Mouse (Mus musculus) stomach, postnatal 0 days (tissue): ENCODE results near the gene Trub2. TPM values are rescaled to one million over a fixed set of nuclear protein-coding genes. Genes with fewer than 3 reads are reported as not detected.
"Not testable (repeated sequence)": the region's sequence is repeated elsewhere in the genome, so short reads cannot be mapped to it uniquely, and the experiment has no call there.

ENCODE experiments used
- ATAC-seq: fragments of 200-750 bp; cut with Nextera tagmentation; 2 replicates; pipeline ENCODE4 v1.8.0; 2017; ENCODE audit not compliant: low FRiP score, low TSS enrichment
- DNase-seq: peaks from one replicate; pipeline ENCODE4 v3.0.0-alpha.2; 2016; ENCODE audit warnings: low spot score
- H3K27ac ChIP-seq: fragments of 300-500 bp; sonication (generic); replicated peaks from 2 replicates; pipeline ENCODE4 v1.5.1; 2014; ENCODE audit warnings: mild to moderate bottlenecking, control low read depth
- H3K27me3 ChIP-seq: fragments of 300-500 bp; sonication (generic); 2 replicates; pipeline ENCODE4 v1.6.1; 2014; ENCODE audit warnings: low read length; ENCODE audit not compliant: control insufficient read depth, insufficient read depth
- H3K36me3 ChIP-seq: fragments of 300-500 bp; sonication (generic); 2 replicates; pipeline ENCODE4 v1.6.1; 2014; ENCODE audit warnings: low read length, mixed read lengths; ENCODE audit not compliant: control insufficient read depth, insufficient read depth
- H3K4me1 ChIP-seq: fragments of 300-500 bp; sonication (generic); replicated peaks from 2 replicates; pipeline ENCODE4 v1.6.1; 2014; ENCODE audit warnings: antibody characterized with exemption; ENCODE audit not compliant: control insufficient read depth, insufficient read depth
- H3K4me2 ChIP-seq: fragments of 300-500 bp; sonication (generic); replicated peaks from 2 replicates; pipeline ENCODE4 v1.6.1; 2014; ENCODE audit warnings: low read depth, mild to moderate bottlenecking, control low read depth, moderate library complexity
- H3K4me3 ChIP-seq: fragments of 300-500 bp; sonication (generic); 2 replicates; pipeline ENCODE4 v1.5.1; 2014; ENCODE audit warnings: low read depth, low read length, control low read depth
- H3K9ac ChIP-seq: fragments of 300-500 bp; sonication (generic); 2 replicates; pipeline ENCODE4 v1.6.1; 2014; ENCODE audit warnings: mild to moderate bottlenecking, low read length, control low read depth, mixed read lengths
- H3K9me3 ChIP-seq: fragments of 300-500 bp; sonication (generic); 2 replicates; pipeline ENCODE4 v1.6.1; 2016; ENCODE audit warnings: low read length; ENCODE audit not compliant: control insufficient read depth
- CTCF ChIP-seq: IDR thresholded peaks from 2 replicates; pipeline ENCODE4 v1.5.1; 2016; ENCODE audit warnings: antibody characterized with exemption, low read depth, mild to moderate bottlenecking, moderate library complexity
- EP300 ChIP-seq: optimal IDR thresholded peaks from 2 replicates; pipeline ENCODE3; 2016; ENCODE audit warnings: antibody characterized with exemption
- WGBS: fragments of 180-500 bp; shearing (Covaris S2); extraction: QIAGEN DNeasy Blood & Tissue Kit; methylation state at CpG from one replicate; pipeline ENCODE4 v1.1.7; 2014; 5-methylcytosine and 5-hydroxymethylcytosine counted together
- polyA plus RNA-seq: library from polyadenylated mRNA; unstranded; fragments of >200 nt; fragmentation: Nextera tagmentation; extraction: Ambion mirVana; gene quantifications from 2 replicates; pipeline ENCODE4 v1.2.1, GENCODE M21; 2015

Trub2 gene
- polyA plus RNA-seq, 1 experiment from 2014 or later: 14.7 TPM

DNA sequence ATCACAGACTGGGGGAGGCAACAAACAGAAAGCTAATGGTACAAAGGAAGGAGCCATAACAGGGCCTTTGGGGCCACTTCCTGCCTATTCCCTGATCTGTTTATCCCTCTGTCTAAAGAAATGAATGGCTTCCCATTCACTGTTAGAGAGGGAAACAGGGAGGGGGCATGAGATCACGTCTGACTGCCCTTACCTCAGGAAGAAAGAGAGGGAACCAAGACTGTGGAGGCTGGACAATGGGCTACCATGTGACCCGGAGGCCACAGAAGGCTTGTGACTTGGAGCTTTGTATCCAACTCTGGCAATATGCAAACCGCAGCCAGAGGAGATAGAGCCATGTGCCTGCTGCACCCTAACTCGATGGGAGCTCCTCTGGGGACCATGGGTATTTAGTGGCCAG, 4.0 kb downstream of the Trub2 start:
- H3K4me2 ChIP-seq: no peak overlapping the region
- H3K36me3 ChIP-seq: peaks cover 34% of the 10 kb centered on the region
- H3K4me1 ChIP-seq: no peaks in the 10 kb centered on the region
- TF ChIP-seq EP300: no peak
- no peak for TF ChIP-seq CTCF
- ATAC-seq: no peak
- H3K4me3 ChIP-seq: no peak overlapping the region
- no peaks in the 10 kb centered on the region for H3K27me3 ChIP-seq
- H3K27ac ChIP-seq: no peak overlapping the region
- H3K9me3 ChIP-seq: no peaks in the 10 kb centered on the region
- 68% methylated on average over 4 of the region's 4 CpGs for WGBS
- H3K9ac ChIP-seq: no peak overlapping the region
- DNase-seq: no peak

DNA sequence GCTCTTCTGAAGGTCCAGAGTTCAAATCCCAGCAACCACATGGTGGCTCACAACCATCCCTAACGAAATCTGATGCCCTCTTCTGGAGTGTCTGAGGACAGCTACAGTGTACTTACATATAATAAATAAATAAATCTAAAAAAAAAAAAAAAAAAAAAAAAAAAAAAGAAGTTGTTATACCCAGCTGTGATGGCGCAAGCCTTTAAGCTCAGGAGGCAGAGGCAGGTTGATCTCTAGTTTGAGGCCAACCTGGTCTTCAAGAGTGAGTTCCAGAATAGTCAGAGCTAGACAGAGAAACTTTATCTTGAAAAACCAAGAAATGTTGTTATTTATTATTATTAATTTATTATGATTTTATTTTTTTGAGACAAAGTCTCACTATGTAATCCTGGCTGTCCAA, 7.0 kb downstream of the Trub2 start:
- not testable (repeated sequence) for H3K4me3 ChIP-seq, ATAC-seq, H3K9me3 ChIP-seq, H3K27me3 ChIP-seq, H3K4me1 ChIP-seq, DNase-seq, H3K4me2 ChIP-seq, H3K27ac ChIP-seq, H3K9ac ChIP-seq
- H3K36me3 ChIP-seq: peaks cover 47% of the 10 kb centered on the region
- WGBS: 91% methylated on average over 2 of the region's 2 CpGs

DNA sequence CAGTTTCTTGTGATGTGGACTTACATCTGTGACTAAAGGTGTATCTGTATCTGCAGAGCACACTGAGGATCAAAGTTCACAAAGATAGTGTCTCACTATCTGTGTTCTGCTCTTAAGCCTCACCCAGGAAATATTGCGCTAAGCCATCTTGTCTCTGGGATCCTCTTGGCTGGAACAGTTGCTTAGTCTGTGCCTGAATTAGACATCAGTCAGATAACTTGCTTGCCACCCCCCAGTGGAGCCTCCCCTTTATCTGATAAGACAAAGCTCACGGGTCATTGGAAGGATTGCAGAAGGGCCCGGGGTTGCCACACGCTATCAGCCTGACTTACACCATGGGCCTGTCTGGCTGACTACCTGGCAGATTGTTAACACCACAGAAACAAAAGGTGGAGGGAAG, 15.0 kb downstream of the Trub2 start:
- no peak overlapping the region for H3K4me3 ChIP-seq
- no peaks in the 10 kb centered on the region for H3K4me1 ChIP-seq
- H3K9ac ChIP-seq: no peak overlapping the region
- 0 out of 2 replicates have a peak, but pooled peaks cover 8% of the 10 kb centered on the region for H3K36me3 ChIP-seq
- no peaks in the 10 kb centered on the region for H3K9me3 ChIP-seq
- ATAC-seq: no peak
- TF ChIP-seq CTCF (no peak), EP300 (no peak)
- no peak overlapping the region for H3K27ac ChIP-seq
- no peak overlapping the region for H3K4me2 ChIP-seq
- H3K27me3 ChIP-seq: no peaks in the 10 kb centered on the region
- DNase-seq: no peak
- WGBS: 79% methylated on average over 4 of the region's 4 CpGs

DNA sequence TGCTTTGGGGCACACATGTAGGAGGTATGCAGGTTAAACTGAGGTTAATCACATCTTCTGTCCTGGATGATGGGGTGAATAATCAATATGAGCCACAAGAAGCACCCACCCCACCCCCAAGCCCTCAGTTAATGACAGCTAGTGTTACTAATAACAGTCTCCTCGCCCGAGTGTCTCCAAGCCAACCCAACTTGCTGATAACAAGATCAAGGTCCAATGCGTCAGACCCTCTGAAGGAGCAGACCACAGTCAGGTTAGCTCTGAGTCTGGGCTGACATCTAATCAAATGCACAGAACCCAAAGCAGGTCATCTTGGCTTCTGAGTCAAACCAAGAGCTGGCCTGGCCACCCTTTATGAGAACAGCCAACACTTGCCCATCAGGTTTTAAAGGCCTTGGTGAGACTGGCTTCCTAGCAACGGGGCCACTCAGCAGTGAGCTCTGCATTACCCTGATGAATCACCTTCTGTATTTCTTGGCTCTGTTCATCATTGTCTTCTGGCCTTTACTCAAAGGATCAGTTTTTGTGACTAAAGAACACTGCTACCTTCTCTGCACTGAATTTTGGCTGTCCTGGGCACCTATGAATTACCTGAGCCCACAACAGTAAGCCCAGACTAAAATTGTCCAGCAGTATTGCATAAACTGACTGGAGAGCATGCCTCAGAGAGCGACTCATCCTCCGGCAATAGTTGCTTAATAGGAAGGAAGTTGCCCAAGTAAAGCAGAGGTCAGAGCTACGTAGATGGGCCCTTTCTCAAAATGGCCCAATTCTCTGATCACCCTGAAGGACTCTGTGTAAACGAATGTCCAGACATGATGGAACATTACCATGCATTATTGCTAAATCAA, 16.5 kb downstream of the Trub2 start:
- Histone ChIP-seq H3K36me3 (no peaks in the 10 kb centered on the region), H3K27me3 (no peaks in the 10 kb centered on the region), H3K9ac (no peak overlapping the region), H3K9me3 (no peaks in the 10 kb centered on the region), H3K27ac (no peak overlapping the region), H3K4me2 (no peak overlapping the region), H3K4me3 (no peak overlapping the region), H3K4me1 (no peaks in the 10 kb centered on the region)
- ATAC-seq (peak; percentile 27), DNase-seq (no peak)
- TF ChIP-seq CTCF: no peak
- TF ChIP-seq EP300: no peak
- WGBS: 64% methylated on average over 8 of the region's 8 CpGs

DNA sequence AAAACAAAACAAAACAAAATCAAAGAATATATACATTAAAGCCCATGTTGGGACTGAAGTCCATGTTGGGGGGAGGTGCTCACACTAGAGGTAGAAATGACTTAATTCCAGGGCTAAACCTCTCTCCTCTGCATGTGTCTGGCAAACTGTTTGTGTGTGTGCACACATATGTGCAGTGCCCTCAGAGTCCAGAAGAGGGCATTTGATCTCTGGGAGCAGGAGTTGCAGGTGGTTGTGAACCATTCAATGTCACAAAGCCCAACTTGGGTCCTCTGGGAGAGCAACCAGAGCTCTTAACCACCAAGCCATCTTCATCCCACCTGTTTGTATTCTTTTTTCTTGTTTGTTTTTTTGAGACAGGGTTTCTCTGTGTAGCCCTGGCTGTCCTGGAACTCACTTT, 18.1 kb downstream of the Trub2 start:
- DNase-seq (no peak), ATAC-seq (no peak)
- H3K27ac ChIP-seq: no peak overlapping the region
- no peaks in the 10 kb centered on the region for H3K4me1 ChIP-seq
- no peak for TF ChIP-seq EP300
- peak; percentile 52 for TF ChIP-seq CTCF
- no peak overlapping the region for H3K4me2 ChIP-seq
- no peaks in the 10 kb centered on the region for H3K9me3 ChIP-seq
- H3K36me3 ChIP-seq: no peaks in the 10 kb centered on the region
- H3K4me3 ChIP-seq: no peak overlapping the region
- H3K27me3 ChIP-seq: no peaks in the 10 kb centered on the region
- H3K9ac ChIP-seq: no peak overlapping the region

DNA sequence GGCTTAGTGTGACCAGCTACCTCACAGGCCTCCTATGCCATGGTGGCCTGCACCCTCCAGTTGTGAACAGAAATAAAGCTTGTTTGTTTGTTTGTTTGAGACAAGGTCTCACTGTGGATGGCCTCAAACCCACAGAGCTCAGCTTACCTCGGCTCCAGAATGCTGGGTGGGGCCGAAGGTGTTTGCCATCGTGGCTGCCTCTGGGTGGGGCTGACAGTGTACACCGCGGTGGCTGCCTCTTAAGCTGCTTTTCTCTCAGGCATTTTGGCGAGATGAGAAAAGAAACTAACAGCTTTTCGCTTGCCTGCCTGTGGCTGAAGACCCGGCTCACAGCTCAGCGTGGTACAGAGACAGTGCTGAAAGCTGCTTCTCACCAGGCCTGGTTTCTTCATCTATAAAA, 19.4 kb downstream of the Trub2 start:
- H3K4me3 ChIP-seq: no peak overlapping the region
- DNase-seq: peak; percentile 59
- no peak for ATAC-seq
- H3K4me2 ChIP-seq: no peak overlapping the region
- 51% methylated on average over 9 of the region's 9 CpGs for WGBS
- peak overlapping the region; percentile 78 for H3K27ac ChIP-seq
- no peak for TF ChIP-seq EP300
- no peak for TF ChIP-seq CTCF
- no peaks in the 10 kb centered on the region for H3K9me3 ChIP-seq
- no peaks in the 10 kb centered on the region for H3K27me3 ChIP-seq
- no peaks in the 10 kb centered on the region for H3K36me3 ChIP-seq
- H3K4me1 ChIP-seq: no peaks in the 10 kb centered on the region
- no peak overlapping the region for H3K9ac ChIP-seq
